Mouse (Mus musculus) embryo, embryonic 9.5 days (tissue): ENCODE measurements at regions not wholly inside any gene's neighbourhood (a gene's known extent, or its start where the extent isn't known, plus 50 kb on each side); places are given as distances from the start of the nearest gene placed in this dataset.

Experiments
- DNase-seq: peaks from one replicate; pipeline ENCODE4 v3.0.0-alpha.2; 2017; ENCODE audit errors: extremely low spot score

- DNase-seq: peak; percentile 40
These were observed 351.9 kb upstream of the Npvf start for GRCm38 (mm10) chr6:51006074-51006591.

- DNase-seq: no peak
These were observed 355.5 kb upstream of the Npvf start for GRCm38 (mm10) chr6:51009526-51010340.

GRCm38 (mm10) chr6:51010536-51010935 is 356.3 kb upstream of the Npvf start:
- DNase-seq: no peak

- no peak for DNase-seq
These were observed 358.0 kb upstream of the Npvf start for GRCm38 (mm10) chr6:51012086-51012830.

GRCm38 (mm10) chr6:51015735-51016134 is 361.5 kb upstream of the Npvf start:
- DNase-seq: no peak

GRCm38 (mm10) chr6:51016441-51017070 is 362.3 kb upstream of the Npvf start:
- no peak for DNase-seq

- no peak for DNase-seq
These were observed 363.2 kb upstream of the Npvf start for GRCm38 (mm10) chr6:51017260-51017999.

- no peak for DNase-seq
These were observed 367.0 kb upstream of the Npvf start for GRCm38 (mm10) chr6:51021206-51021605.

GRCm38 (mm10) chr6:51023361-51023760 is 369.1 kb upstream of the Npvf start:
- DNase-seq: no peak

GRCm38 (mm10) chr6:51024756-51025155 is 370.5 kb upstream of the Npvf start:
- DNase-seq: no peak

- no peak for DNase-seq
These were observed 371.2 kb upstream of the Npvf start for GRCm38 (mm10) chr6:51025411-51025810.

GRCm38 (mm10) chr6:51027296-51027695 is 373.1 kb upstream of the Npvf start:
- DNase-seq: peak; percentile 32

GRCm38 (mm10) chr6:51029516-51029915 is 375.3 kb upstream of the Npvf start:
- no peak for DNase-seq

GRCm38 (mm10) chr6:51029953-51030352 is 375.7 kb upstream of the Npvf start:
- DNase-seq: no peak

GRCm38 (mm10) chr6:51033835-51034234 is 379.6 kb upstream of the Npvf start:
- DNase-seq: no peak

- DNase-seq: no peak
These were observed 381.8 kb upstream of the Npvf start for GRCm38 (mm10) chr6:51036074-51036473.

- DNase-seq: no peak
These were observed 382.3 kb upstream of the Npvf start for GRCm38 (mm10) chr6:51036553-51036952.

GRCm38 (mm10) chr6:51036956-51037355 is 382.7 kb upstream of the Npvf start:
- DNase-seq: no peak

GRCm38 (mm10) chr6:51039486-51040180 is 385.4 kb upstream of the Npvf start:
- no peak for DNase-seq

- no peak for DNase-seq
These were observed 388.5 kb upstream of the Nfe2l3 start for GRCm38 (mm10) chr6:51043970-51044369.

- no peak for DNase-seq
These were observed 387.6 kb upstream of the Nfe2l3 start for GRCm38 (mm10) chr6:51044873-51045272.
